Mouse (Mus musculus): ENCODE measurements around the gene Ylpm1.

- TF ChIP-seq CTCF (IDR thresholded peaks at IDR 0.05; ENCODE audit: control insufficient read depth, insufficient read depth, insufficient read length) (no peak), MAX (IDR thresholded peaks at IDR 0.05) (no peak), CEBPB (IDR thresholded peaks at IDR 0.05; ENCODE audit: low read depth) (no peak), MYOG (IDR thresholded peaks at IDR 0.05; ENCODE audit: control insufficient read depth, extremely low read depth, insufficient read length) (no peak), USF1 (IDR thresholded peaks at IDR 0.05; ENCODE audit: low read depth) (no peak)
These were observed 105.5 kb downstream of the Ylpm1 start for GRCm38 (mm10) chr12:85101521-85102106.

Measured in C2C12 (cell line).